Mouse (Mus musculus) heart, adult 18-20 months (tissue): ENCODE data around the gene Oscar. TPM values are rescaled to one million over a fixed set of nuclear protein-coding genes. Genes with fewer than 3 reads are reported as not detected.
"Not testable (repeated sequence)": the region's sequence is repeated elsewhere in the genome, so short reads cannot be mapped to it uniquely, and the experiment has no call there.

Source experiments
- DNase-seq, 2 experiments: peaks; one replicate each; pipeline ENCODE4 v3.0.0; 2021 to 2022; ENCODE audit warnings: mixed read lengths in 1 of 2
- total RNA-seq, 2 experiments: library from RNA; stranded (reverse); gene quantifications; 2 replicates each; pipeline ENCODE4 v1.2.3; 2021

Oscar gene
- total RNA-seq, 2 experiments from 2014 or later: not detected

- DNase-seq: no peak
Measured at GRCm38 (mm10) chr7:3610437-3610836, 5.5 kb downstream of the Oscar start.

- peak; percentile 83 to 85 for DNase-seq
Measured at GRCm38 (mm10) chr7:3609082-3609481, 6.9 kb downstream of the Oscar start.

- DNase-seq: no peak
Measured at GRCm38 (mm10) chr7:3608668-3609067, 7.3 kb downstream of the Oscar start.

- DNase-seq: no peak
Measured at GRCm38 (mm10) chr7:3607391-3607790, 8.6 kb downstream of the Oscar start.

GRCm38 (mm10) chr7:3606798-3607197 is 9.2 kb downstream of the Oscar start:
- peak; percentile 36 to 40 for DNase-seq

- peak; percentile 64 to 81 for DNase-seq
Measured at GRCm38 (mm10) chr7:3601119-3601518, 14.8 kb downstream of the Oscar start.

DNA sequence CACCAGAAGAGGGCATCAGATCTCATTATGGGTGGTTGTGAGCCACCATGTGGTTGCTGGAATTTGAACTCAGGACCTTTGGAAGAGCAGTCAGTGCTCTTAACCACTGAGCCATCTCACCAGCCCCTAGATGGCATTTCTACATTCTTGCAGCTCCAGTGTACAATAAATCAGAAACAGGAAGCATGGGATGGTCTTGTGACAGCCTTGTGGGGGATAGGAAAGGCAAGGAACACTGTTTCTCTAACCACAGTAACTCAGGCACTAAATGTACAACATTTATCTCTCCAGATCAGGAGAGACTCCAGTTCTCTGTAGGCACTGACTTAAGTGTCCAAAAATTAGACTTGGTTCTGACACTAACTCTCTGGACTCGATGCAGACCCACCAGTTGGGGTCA is 18.2 kb downstream of the Oscar start:
- DNase-seq: not testable (repeated sequence)

- DNase-seq: peak in 1 of 2 experiments; percentile 19
Measured at GRCm38 (mm10) chr7:3595146-3595545, 20.8 kb downstream of the Oscar start.

DNA sequence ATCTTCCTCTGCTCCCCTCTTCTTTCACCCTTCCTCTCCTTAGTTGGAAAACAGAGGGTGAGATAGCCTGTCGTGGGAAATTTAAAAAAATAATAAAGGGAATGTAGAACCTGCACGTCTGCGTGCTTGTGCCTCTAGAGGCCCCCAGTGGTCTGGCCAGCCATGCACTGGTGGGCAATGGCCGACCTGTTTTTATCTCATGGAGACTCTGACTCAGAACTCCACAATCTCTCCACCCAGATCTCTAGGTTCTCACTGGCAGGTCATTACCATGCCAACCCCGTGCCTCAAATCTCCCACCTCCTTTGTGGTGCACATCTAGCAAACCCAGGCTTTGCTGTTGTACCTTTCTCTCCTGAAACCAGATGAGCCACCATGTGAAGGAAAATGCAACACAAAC is 21.3 kb downstream of the Oscar start:
- DNase-seq: no peak

DNA sequence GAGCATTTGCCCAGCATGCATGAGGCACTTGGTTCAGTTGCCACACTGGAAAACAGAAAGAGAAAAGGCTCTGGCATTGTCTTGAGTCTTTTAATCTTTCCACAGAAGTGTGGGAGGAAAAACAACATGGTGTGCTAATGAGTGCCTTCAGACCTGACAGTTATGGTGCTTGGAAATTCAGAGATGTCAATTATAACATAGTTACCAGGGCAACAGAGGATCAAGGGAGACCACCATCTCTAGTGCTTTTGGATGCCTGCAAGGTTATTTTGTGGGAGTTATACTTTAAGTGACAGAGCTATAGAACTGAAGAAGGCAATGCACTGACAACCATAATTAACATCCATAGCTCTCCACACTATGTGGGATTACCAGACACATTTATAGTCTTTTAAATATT is 22.1 kb downstream of the Oscar start:
- no peak for DNase-seq

DNA sequence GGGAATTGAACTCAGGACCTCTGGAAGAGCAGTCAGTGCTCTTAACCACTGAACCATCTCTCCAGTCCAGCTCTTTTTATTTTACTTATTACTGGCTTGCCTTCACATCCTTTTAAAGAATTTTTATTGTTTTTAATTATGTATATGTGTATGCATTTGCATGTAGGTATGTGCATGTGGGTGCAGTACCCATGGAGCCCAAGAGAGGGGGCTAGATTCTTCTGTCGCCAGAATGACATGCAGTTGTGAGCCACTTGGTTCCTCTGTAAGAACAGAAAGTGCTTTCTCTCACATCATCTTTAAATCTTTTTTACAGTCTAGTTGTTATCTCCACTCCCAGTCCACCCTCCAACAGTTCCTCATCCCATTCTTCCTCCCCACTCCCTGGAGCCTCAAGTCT is 24.4 kb downstream of the Oscar start:
- DNase-seq: no peak

DNA sequence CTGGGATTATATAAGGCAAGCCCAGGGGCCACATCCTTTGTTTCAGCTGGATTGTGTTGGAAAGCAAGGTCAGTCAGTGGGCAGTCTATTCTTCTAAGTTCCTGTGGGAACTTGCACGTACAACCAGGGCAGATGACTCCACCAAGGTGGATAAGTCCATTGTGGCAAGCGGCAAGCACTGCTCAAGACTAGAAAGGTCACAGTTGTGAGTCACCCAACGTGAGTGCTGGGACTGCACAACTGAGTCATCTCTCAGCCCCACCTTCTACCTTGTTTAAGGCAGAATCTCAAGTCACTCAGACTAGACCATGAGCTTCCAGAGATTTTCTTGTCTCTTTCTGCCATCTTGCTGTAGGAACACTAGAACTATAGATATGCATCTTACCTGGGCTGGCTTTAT is 25.4 kb downstream of the Oscar start:
- DNase-seq: no peak

DNA sequence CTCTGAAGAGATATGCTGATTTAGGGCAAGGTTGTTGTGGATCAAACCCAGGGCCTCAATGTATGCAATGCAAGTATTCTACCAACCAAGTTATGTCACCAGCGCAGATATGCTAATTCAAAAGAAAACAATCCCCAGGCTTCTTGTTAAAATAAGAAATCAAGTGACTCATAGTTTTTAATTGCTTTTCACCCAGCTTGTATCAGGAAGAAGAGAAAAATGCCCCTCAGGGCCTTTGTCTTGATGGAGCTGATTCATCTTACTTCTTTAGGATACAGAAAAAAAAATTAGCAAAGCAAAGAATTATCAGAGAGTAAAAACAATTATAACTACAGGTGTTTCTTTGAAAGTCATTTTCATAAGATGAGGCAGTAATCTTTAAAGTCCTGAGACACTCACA is 28.7 kb downstream of the Oscar start:
- DNase-seq: no peak

DNA sequence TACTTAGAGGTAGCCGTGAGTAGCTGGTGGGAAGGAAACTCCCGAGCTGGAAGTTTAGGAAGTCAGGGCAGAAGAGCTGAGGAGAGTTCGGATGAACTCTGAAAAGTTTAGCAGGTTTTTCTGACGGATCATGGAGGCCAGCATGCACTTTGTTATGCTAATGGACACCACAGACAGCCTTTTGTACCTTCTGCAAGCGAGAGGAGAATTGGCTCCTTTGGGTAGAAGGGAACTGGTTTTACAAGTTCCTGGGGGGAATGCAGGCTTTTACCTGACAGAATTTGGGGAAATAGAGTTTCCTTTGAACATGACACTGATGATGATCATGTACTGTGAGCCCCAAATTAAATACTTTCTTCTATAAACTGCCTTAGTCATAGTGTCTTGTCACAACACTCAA is 29.7 kb downstream of the Oscar start:
- no peak for DNase-seq

GRCm38 (mm10) chr7:3585763-3586162 is 30.2 kb downstream of the Oscar start:
- DNase-seq: no peak

DNA sequence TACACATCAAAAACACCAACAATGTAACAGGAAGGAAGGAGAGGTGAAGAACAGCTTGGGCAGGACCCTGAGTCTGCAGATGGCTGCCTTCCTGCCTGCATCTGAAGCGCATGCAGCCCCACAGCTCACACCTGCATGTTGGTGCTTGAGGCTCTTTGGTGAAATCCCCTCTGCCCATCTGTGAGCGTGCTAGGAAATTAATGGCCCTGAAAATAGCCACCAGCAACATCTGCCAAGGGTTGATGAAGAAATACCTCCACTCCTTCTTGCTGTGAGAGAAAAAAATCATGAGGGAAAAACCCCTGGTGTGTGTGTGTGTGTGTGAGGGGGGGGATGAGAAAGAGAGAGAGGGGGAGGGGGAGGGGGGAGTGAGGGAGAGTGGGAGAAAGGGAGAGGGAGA is 35.9 kb downstream of the Oscar start:
- no peak for DNase-seq

- no peak for DNase-seq
Measured at GRCm38 (mm10) chr7:3578952-3579546, 36.9 kb downstream of the Oscar start.

DNA sequence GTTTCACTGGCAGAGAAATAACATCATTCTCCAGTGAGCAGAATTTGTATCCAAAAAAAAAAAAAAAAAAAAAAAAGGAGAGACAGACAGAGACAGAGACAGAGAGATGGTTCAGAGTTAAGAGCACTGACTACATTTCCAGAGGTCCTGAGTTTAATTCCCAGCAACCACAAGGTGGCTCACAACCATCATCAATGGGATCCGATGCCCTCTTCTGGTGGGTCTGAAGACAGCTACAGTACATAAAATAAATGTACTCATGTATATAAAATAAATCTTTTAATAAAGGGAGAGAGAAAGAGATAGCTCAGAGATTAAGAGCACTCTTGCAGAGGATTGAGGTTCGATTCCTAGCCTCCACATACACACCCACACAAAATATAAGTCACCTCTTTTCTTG is 37.8 kb downstream of the Oscar start:
- no peak for DNase-seq

- no peak for DNase-seq
Measured at GRCm38 (mm10) chr7:3576354-3577124, 39.4 kb downstream of the Oscar start.

- no peak for DNase-seq
Measured at GRCm38 (mm10) chr7:3574216-3574615, 41.7 kb downstream of the Oscar start.

- DNase-seq: no peak
Measured at GRCm38 (mm10) chr7:3571847-3572246, 44.1 kb downstream of the Oscar start.

DNA sequence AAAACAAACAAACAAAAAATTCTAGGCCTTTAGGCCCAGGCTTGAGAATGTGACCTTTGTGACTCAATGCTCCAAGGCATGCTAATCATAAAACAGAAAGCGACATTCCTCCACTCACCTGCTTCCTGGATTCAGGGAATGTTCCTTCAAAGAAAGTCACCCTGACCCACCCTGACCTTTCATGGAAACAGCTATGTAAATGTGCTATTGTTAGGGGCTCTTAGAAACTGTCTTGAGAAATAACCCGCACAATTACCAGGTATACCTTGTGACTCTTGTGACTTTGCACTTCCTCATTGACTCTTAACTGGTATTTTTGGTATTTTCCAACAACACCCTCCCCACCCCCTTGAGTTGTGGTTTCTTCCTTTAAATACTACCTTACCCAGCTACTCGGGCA is 45.4 kb downstream of the Oscar start:
- not testable (repeated sequence) for DNase-seq

GRCm38 (mm10) chr7:3569725-3570124 is 46.2 kb downstream of the Oscar start:
- DNase-seq: no peak

DNA sequence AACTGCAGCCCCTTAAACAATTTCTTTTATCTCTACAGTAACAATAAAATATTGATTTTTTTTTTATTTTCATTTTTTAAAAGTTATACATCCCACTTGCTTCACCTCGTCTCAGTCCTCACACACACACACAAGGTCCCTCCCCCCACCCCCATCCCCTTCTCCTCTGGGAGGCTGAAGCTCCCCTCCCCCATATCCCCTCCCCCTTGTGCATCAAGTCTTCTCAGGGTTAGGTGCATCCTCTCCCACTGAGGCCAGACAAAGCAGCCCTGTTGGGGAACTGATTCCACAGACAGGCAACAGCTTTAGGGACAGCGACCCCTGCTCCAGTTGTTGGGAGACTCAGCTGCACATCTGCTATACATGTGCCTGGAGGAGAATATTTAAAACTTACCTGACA is 48.6 kb downstream of the Oscar start:
- DNase-seq: no peak
